Mouse (Mus musculus) CH12.LX (cell line): ENCODE measurements around the gene Ubash3a.

Source experiments
- CTCF ChIP-seq, 2 experiments: IDR thresholded peaks in 1 of 2; conservative IDR thresholded peaks in 1 of 2; 2 replicates each; pipeline ENCODE4 v1.5.1; 2011 to 2012; ENCODE audit warnings: low read depth in 2 of 2, low read length in 2 of 2, improper control_type of control experiment in 1 of 2, inconsistent platforms in 1 of 2, mild to moderate bottlenecking in 1 of 2, moderate library complexity in 1 of 2
- UBTF ChIP-seq: IDR thresholded peaks from 2 replicates; pipeline ENCODE4 v1.6.1; 2012; ENCODE audit warnings: low read depth, mild to moderate bottlenecking, inconsistent platforms, low read length, improper control_type of control experiment, moderate library complexity

GRCm38 (mm10) chr17:31181490-31181889, 26.2 kb upstream of the Ubash3a start:
- TF ChIP-seq UBTF = no peak
- no peak for TF ChIP-seq CTCF (conservative IDR thresholded peaks at IDR 0.05 in 1 of 2, IDR thresholded peaks at IDR 0.05 in 1 of 2; ENCODE audit: low read depth in 2 of 2, low read length in 2 of 2)
